Mouse (Mus musculus) kidney, adult 2 months (tissue): Measurements from ENCODE around the gene Dynlt1b. TPM values are rescaled to one million over a fixed set of nuclear protein-coding genes. Genes with fewer than 3 reads are reported as not detected.

Experiments used
- polyA plus RNA-seq: library from polyadenylated mRNA; depleted of rRNA; stranded (reverse); fragments of >200 nt; gene quantifications from 2 replicates; pipeline ENCODE4 v1.2.3, GENCODE M21; 2012; rRNA removed

Dynlt1b gene
- polyA plus RNA-seq, 1 experiment = 213 TPM

Other genes starting within 250 kb of the Dynlt1b start
- 6.6 and 6.7 TPM in 2 replicates for gene Tmem181a, start 173.3 kb upstream of the Dynlt1b start, polyA plus RNA-seq
- gene Dynlt1a, start 112.6 kb upstream of the Dynlt1b start, polyA plus RNA-seq = 3.8 and 4.3 TPM in 2 replicates
- gene Dynlt1c, start 171.6 kb downstream of the Dynlt1b start, polyA plus RNA-seq = 5.2 and 5.6 TPM in 2 replicates
- 61.6 and 64.5 TPM in 2 replicates for gene Dynlt1f, start 225.8 kb downstream of the Dynlt1b start, polyA plus RNA-seq
- gene Sytl3, start 229.0 kb downstream of the Dynlt1b start, polyA plus RNA-seq = 2.8 and 3.7 TPM in 2 replicates